Mouse (Mus musculus) 3134 (cell line): ENCODE results near the gene Kcnma1.

Experiments
- DNase-seq: peaks from one replicate; pipeline ENCODE4 v3.0.0-alpha.2; 2011; ENCODE audit warnings: low spot score; ENCODE audit not compliant: insufficient read length; ENCODE audit errors: extremely low read depth

Kcnma1 gene

DNA sequence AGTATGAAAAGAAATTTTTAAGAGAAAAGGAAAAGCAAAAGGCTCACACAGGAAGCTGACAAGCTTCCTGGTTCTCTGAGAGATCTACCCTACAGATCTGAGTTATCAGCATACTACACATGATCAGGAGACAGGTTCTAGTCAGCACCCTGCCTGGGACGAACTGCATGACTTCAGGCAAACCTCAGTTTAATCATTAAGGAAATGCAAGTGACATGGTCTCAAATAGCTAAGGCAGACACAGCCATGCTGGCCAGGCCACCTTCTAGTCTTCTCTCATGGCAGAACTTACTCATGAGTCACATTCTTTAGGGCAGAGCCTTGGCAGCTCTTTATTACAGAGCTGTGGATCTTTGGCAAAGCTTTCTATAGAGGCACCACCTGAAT, 227.6 kb downstream of the Kcnma1 start:
- DNase-seq = no peak

DNA sequence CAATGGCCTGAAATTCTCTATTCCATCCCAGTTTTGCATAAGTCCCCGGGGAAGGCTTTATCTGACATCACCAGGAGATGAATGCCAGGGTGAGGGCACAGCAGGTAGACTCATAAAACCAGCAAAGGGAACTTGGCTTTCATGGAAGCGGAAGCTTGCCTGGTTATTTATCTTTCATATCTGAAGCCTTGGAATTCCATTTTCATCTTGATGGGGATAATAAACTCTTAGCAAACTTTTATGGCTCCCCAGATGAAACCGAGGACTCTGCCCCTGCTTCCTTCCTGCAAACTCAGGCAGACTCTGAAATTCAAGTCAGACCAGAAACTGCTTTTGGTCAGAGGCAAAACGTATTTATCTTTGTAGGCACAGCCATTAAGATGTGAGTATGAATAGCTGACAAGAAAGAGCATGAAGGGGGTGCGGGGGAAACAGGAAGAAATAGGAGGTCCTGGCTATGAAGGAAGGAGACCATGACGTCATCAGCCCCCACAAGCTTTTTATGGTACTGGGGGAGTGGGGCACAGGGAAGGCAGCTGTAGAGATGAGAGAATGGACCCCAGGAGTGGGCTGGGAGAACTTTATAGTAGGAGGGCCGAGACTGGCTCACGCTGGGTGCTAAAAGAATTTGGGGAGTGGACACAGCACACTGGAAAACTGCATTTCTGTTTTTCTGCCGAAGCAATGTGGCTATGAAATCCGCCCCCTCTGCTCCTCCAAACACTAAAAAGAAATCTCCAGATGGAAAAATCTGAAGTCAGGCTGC, 228.2 kb downstream of the Kcnma1 start:
- DNase-seq = no peak

GRCm38 (mm10) chr14:23782845-23783609, 231.3 kb downstream of the Kcnma1 start:
- no peak for DNase-seq

- DNase-seq = no peak
These were observed 239.7 kb downstream of the Kcnma1 start for GRCm38 (mm10) chr14:23774542-23774941.

- no peak for DNase-seq
These were observed 241.6 kb downstream of the Kcnma1 start for GRCm38 (mm10) chr14:23772685-23773084.

DNA sequence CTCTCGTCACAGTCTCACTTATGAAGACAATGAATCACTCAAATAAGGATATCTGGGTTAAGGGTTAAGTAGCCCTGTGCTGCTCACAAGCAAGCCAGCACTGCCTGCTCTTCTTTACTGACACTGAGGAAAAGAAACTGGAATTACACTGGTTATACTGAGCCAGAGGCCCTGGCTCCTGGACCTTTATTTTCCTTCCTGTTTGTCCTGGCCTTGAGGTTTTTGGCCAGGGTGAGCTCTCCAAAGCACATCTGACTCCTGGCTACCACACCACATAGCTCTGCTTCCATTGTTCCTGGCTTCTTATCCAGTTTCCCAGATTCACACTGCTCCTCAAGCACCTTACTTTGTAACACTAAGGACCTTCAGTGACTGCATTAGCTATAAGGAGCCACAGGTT, 242.5 kb downstream of the Kcnma1 start:
- no peak for DNase-seq

DNA sequence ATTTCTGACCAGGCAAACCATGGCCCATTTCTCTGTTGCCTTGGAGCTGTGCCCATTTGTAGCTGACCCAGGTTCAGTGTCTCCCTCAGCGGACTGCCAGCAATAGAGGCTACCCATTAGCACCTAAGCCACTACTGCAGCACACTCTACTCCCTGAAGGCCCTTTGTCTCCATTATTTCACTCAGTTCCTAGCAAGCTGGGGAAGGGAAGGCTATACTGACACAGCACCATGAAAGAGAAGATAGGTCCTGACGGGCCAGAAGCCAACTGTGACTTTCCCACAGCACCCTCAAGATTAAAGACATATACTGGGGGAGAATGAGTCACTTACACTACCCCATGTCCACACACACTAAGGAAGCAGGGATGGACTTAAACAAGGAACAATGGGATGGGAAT, 251.8 kb downstream of the Kcnma1 start:
- no peak for DNase-seq

- no peak for DNase-seq
These were observed 254.7 kb downstream of the Kcnma1 start for GRCm38 (mm10) chr14:23759626-23760025.

- DNase-seq = no peak
These were observed 255.9 kb downstream of the Kcnma1 start for GRCm38 (mm10) chr14:23758421-23758820.

- DNase-seq = no peak
These were observed 266.3 kb downstream of the Kcnma1 start for GRCm38 (mm10) chr14:23748011-23748410.

DNA sequence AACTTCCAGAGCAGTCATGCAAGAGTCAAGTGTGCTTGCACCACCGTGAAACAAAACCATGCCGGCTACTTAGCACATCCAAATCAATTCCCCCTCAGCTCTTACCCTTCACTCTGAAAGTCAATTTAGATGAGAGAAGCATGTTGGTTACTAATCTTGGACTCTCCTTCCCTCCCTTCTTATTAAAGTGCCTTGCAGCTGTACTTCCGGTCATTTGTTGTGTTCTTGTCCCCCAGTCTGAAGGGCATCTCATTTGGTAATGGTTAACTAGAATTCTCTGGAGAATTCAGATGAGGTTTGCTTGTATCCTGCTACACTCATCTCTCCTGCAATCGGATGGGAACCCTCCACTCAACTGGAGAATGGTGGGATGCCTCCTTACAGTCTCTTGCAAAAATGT, 267.3 kb downstream of the Kcnma1 start:
- no peak for DNase-seq

- DNase-seq = no peak
These were observed 272.8 kb downstream of the Kcnma1 start for GRCm38 (mm10) chr14:23741531-23741930.

- no peak for DNase-seq
These were observed 280.1 kb downstream of the Kcnma1 start for GRCm38 (mm10) chr14:23734200-23734599.

DNA sequence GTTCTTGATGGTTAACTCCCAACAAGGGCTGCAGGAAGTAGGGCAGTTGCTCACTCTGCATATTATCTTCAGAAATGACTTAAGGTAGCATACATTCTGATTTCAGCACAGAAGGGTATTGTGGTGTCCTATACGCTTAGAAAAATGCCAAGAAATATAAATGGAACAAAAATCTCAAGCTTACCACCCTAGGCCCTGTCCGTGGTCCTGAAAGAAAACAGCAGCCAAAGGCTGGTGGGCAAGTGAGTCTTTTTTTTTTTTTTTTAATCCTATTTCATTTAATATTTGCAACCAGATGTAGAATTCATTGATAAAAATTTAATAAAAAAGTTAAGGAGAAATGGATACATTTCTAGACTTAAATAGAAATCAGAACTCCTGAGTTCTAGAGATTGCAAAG, 284.9 kb downstream of the Kcnma1 start:
- no peak for DNase-seq

- no peak for DNase-seq
These were observed 290.4 kb downstream of the Kcnma1 start for GRCm38 (mm10) chr14:23723701-23724430.

DNA sequence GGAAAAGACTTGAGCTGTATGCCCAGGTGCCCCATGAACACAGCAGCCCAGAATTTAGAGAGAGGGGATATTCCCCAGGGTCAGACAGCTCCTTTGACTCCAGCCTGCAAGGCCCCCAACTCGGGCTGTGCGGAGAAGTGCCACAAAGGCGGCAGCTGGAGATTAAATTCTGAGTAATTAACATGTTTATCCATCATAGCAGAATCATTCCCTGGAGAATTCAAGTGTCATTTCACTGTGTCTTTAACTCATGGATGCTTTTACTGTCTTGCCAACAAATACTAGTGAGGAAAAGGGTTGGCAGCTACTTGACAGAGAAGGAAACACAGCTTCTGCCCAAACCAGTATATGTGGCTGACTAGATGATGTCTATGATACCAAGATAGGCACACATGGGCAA, 295.0 kb downstream of the Kcnma1 start:
- DNase-seq = no peak

DNA sequence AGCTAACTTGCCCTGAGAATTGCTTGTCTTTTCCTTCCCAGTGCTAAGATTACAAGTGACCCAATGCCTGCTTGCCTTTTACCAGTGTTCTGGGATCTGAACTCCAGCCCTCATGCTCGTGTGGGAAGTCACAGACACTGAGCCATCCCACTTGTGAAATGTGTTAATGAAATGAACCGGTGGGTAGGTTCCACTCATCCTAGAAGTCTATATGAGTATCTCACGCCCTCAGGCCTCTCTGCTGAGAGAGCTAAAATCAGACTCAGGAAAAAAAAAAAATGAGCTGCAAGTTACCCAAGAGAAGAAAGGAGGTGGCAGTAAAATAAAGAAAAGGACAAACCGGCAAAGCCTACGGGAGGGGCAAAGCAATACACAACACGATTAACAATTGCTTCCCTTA, 295.6 kb downstream of the Kcnma1 start:
- no peak for DNase-seq

DNA sequence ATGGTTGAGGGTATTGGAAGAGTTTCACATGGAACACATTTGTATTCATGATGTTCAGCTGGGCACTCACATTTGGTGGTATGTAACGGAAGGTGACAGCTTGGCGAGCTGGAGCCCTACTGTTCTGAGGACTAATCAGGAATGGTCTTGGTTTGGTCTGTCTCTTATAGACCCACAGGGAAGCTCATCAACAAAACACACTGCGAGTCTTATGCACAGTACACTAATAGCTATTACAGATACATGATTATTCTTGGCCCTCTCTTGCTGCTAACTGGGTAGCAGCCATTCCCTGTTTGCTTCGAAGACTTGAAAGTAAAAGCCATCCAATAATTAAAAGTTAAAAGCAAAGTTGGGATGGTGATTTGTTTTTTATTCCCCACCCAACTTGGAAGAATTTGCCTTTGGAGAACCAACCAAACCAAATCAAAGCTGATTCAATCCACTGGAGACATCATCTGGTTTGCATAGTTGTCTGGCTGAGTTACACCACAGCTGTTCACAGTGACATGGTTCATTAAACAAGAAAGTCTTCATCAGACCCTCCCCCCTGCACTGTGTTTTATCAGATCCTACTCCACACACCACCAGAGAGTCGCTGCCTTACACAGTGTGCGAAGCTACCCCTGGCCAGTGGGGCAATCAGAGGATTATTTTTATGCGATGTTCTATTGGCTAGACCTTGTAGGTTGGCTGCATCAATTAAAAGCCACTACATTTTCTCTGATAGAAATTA, 299.7 kb downstream of the Kcnma1 start:
- DNase-seq = no peak

DNA sequence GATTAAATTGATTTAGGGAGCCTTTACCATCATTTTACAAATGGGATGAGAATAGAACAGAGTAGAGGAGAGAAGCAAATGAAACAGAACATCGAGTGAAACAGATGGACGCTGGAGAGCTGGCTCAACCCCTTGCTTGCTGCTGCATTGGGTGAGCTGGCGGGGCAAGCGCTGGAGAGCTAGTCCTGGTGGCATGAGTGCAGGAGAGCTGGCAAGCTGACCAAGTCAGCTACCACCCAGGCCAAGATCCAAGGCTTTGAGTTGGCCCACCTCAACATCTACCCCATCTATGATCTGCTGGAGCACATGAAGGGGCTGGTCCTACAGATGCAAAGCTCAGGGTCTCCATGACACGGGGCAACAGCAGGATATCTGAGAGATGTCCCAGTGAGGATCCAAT, 301.4 kb downstream of the Kcnma1 start:
- DNase-seq = no peak

DNA sequence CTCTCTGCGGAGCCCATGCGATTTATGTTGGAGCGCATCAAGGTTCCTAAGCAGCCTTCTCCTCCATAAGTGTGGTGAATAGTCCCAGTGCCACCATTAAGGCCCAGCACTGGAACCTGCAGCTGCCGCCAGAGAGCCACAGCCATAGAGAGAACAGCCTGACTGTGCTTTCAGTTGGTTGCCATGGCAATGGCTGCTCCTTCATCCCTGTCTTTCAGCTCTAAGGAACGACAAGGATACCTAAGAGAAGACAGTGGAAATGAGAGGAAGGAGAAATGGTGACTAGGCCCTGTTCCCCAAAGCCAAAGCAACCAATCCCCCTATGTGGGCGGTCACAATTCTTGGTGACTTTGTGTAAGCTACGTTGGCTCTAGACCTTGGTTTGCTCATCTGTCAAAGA, 303.3 kb downstream of the Kcnma1 start:
- DNase-seq = no peak

GRCm38 (mm10) chr14:23706837-23707236, 307.5 kb downstream of the Kcnma1 start:
- no peak for DNase-seq
